Mouse (Mus musculus) gastrocnemius, adult 8-10 months (tissue): Measurements from ENCODE around the gene Mtss1l. TPM values are rescaled to one million over a fixed set of nuclear protein-coding genes. Genes with fewer than 3 reads are reported as not detected.
"Not testable (repeated sequence)": the region's sequence is repeated elsewhere in the genome, so short reads cannot be mapped to it uniquely, and the experiment has no call there.

Experiments
- DNase-seq, 2 experiments: peaks; one replicate each; pipeline ENCODE4 v3.0.0; 2022; ENCODE audit warnings: low spot score in 2 of 2
- total RNA-seq, 4 experiments: library from RNA; stranded (reverse); gene quantifications; 2 replicates each; pipeline ENCODE4 v1.2.4; 2022

Gene Mtss1l
- total RNA-seq, 4 experiments from 2014 or later: 120 to 134 (median 124) TPM

DNA sequence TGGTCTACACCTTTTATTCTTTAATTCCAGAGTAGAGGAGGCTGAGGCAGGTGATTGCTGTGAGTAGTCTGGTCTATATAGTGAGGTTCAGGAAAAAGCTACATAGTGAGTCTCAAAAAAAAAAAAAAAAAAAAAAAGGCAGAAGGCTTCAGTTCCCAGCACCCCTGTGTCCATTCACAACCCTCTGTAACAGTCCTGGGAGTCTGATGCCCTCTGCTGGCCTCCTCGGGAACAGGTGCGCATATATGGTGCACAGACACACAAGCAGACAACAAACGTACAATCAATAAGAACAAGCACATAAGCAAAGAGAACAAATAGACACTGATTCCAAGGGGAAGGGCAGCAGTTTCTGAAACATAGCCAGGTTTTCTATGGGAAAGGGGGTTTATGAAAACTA is 55.1 kb downstream of the Mtss1l start:
- no peak for DNase-seq

DNA sequence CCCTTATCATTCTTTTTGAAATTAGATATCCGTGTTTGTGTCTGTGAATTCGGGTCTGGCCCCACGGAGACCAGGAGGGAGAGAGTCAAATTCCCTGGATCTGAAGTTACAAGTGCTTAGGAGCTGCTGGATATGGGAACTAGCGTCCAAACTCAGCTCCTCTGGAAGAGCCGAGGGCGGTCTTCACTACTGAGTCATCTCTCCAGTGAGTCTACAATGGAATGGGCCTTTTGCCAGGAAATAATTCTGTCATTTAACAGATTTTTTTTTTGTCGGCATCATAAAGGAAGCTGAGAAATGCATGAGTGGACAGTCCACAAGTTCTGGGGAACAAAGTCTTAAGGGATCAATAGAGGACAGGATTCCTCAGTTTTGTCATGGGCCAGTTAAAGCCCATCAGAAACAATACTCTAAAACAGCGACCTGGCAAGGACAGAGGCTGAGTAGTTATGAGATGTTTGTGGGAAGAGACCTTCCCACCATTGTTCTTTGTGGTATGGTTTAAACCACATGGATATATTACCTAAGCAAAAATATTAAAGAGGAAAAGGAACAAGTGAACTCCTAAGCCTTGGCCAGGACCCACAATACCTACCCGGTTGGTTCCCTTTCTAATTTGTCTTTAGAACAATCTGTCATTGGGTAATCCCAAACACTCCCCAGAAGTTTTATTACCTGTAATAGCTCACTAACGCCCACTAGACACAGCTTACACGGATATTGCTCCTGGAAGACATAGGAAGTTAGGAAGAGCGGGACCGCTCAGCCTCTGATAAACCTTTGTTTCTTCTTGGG is 58.8 kb downstream of the Mtss1l start:
- no peak for DNase-seq

DNA sequence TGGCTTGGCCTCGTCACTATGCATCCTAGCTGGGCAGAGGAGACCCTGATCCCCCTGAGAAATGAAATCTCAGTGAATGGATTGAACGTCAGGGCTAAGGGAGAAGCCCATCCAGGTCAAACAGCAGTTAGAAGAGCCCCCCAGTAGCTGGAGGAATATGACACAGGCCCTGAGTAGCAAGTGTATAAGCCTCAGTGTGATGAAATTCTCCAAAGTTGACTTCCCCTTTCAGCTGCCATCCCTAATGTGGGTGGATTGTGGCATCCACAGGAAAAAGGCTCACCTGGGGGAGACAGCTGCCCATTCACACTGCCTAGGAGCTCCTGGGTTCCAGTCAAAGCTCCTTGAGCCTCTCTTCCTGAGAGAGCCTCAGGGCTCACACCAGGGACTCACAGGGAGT is 64.1 kb downstream of the Mtss1l start:
- no peak for DNase-seq

DNA sequence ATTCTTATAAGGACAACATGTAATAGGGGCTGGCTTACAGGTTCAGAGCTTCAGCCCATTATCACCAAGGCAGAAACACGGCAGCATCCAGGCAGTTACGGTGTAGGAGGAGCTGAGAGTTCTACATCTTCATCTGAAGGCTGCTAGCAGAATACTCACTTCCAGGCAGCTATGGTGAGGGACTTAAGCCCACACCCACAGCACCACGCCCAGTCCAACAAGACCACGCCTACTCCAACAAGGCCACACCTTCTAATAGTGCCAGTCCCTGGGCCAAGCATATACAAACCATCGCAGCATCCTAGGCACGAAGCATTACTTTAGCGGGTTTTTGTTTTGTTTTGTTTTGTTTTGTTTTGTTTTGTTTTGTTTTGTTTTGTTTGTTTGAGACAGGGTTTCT is 65.2 kb downstream of the Mtss1l start:
- DNase-seq: not testable (repeated sequence)

DNA sequence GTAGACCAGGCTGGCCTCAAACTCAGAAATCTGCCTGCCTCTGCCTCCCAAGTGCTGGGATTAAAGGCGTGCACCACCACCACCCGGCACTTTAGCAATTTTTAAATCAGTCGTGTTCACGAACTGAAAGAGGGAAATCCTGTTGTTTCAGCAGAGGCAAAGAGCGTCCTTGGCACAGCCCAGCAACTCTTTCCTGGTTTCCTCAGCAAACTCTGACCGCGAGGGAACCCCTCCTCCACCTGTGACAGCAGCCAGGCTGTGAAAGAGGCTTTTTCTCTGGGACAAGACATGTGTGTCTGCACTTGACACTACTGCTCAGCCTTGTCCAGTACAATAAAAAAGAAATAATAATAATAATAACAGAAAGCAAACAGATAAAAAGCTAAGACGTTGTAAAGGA is 65.7 kb downstream of the Mtss1l start:
- no peak for DNase-seq

DNA sequence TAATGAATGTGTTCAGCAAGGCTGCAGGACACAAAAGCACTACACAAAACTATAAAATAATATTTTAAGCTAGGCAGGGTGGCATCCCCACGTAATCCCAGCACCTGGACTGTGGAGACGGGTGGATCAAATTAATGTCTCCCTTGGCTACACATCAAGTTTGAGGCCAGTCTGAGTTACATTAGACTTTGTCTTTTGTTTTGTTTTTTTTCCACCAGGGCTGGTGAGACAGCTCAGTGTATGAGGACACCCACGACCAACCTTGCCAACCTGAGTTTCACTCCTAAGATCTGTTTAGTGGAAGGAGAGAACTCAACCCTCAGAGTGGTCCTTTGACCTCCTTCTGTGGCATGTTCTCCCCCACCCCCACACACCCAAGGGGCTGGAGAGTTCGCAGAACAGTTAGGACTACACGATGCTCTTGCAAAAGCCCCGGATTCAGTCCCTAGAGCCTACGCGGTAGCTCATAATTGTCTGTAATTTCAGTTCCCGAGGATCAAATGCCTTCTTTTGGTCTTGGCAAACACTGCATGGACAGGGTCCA is 66.2 kb downstream of the Mtss1l start:
- DNase-seq: no peak

DNA sequence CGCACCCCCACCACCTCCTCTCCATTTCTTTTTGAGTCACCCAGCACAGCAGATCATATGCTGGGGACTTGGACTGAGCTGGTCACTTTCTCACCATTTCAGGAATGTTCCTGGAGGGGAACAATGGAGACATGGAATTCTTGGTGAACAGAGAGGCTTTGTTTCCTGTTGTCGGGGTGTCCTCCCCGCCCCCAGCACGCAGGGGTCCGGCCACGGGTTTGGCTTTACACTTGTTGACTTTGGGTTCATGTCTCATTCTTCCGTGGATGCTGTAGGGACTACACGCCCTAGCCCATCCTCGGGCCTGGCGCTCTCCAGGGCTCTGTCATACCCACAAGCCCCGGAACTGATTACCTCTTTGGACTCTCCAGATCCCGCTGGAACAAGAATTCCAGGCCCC is 67.7 kb downstream of the Mtss1l start:
- DNase-seq: no peak

DNA sequence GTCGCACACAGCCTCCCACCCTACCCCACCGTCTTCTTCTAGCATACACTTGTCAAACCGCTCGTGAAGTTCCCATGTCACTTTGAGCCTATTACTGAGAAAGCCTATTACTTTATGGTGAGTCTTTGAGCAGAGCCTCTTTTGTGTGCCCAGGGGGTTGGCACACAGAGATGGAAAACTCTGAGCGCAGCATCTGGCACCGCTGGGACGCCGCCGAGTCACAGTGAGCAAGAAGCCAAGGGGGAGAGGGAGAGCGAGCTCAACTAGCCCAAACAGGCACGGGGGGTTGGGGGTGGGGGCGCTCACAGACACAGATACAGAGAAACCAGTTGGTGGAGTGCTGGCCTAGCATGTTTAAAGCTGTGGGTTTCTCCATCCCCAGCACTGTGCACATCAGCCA is 68.3 kb downstream of the Mtss1l start:
- no peak for DNase-seq

DNA sequence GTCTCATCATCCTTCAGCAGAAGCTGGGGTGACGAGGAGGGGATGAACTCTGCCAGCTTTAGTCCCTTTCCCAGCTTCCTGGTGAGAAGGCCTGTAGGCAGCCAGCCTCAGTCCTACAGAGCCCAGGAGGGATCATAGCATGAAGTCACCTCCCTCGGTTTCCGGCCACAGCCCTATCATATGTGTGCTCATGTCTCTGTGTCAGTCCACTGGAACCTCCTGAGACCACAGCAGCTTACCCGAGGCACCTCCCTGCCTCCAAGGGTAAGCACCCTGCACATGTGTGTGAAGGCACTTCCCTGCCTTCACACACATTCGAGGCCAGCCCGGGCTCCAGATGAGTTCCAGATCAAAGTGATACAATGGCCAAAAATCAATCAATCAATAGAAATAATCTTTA is 69.0 kb downstream of the Mtss1l start:
- DNase-seq: no peak

Other genes with a start within 250 kb of the Mtss1l start
- 10 to 100 TPM; 17.4 to 22.1 (median 19.3) TPM for gene Vac14, start 102.9 kb upstream of the Mtss1l start, total RNA-seq
- 1 to 10 TPM; 1.6 to 5.5 (median 4.3) TPM for gene Il34, start 84.4 kb downstream of the Mtss1l start, total RNA-seq
- gene Cog4, start 125.1 kb downstream of the Mtss1l start, total RNA-seq: 10 to 100 TPM; 61.0 to 68.2 (median 64.3) TPM
- gene Sf3b3, start 125.3 kb downstream of the Mtss1l start, total RNA-seq: 10 to 100 TPM; 14.1 to 19.3 (median 14.3) TPM
- 1 to 10 TPM; 3.6 to 4.5 (median 4.0) TPM for gene Fuk, start 181.0 kb downstream of the Mtss1l start, total RNA-seq
- 10 to 100 TPM; 45.0 to 59.2 (median 50.7) TPM for gene St3gal2, start 198.4 kb downstream of the Mtss1l start, total RNA-seq